Mouse (Mus musculus): ENCODE data around the gene Ddx41. TPM values are rescaled to one million over a fixed set of nuclear protein-coding genes. Genes with fewer than 3 reads are reported as not detected.

Gene Ddx41
- polyA plus RNA-seq, 1 experiment from 2014 or later: 67.6 TPM

DNA sequence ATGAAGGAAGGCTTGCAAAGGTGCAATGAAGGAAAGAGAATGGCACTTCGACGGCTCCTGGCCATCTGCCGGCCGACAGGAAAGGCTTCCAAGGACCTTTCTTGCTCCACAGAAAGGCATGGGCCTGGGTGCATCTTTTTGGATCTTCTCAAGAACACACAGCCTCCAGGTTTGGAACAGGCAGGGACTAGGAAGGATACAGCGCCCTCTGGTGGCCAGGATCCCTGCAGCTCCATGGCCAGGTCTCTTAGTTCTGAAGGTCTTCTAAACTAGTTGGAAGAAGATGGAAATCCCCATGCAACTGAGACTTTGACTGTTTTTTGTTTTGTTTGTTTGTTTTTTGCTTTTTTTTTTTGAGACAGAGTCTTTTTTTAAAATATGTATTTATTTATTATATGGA lies 19.5 kb downstream of the Ddx41 start:
- Histone ChIP-seq H3K4me3 (ENCODE audit: low read depth, low read length) (no peak overlapping the region), H3K27ac (ENCODE audit: low read length) (no peak overlapping the region), H3K36me3 (ENCODE audit: control insufficient read depth, insufficient read depth, low read length) (no peaks in the 10 kb centered on the region), H3K9ac (replicated peaks; ENCODE audit: low read depth, low read length) (no peak overlapping the region), H3K4me2 (replicated peaks; ENCODE audit: low read depth, low read length) (no peak overlapping the region), H3K27me3 (ENCODE audit: control insufficient read depth, insufficient read depth, low read length) (no peaks in the 10 kb centered on the region), H3K4me1 (ENCODE audit: control insufficient read depth, insufficient read depth, low read length) (peaks cover 6% of the 10 kb centered on the region), H3K9me3 (ENCODE audit: control insufficient read depth, low read depth, low read length) (no peaks in the 10 kb centered on the region)
- ATAC-seq (ENCODE audit: insufficient number of reproducible peaks, insufficient read depth, low FRiP score, low read depth): no peak
- WGBS: 4% methylated on average over 5 of the region's 5 CpGs

DNA sequence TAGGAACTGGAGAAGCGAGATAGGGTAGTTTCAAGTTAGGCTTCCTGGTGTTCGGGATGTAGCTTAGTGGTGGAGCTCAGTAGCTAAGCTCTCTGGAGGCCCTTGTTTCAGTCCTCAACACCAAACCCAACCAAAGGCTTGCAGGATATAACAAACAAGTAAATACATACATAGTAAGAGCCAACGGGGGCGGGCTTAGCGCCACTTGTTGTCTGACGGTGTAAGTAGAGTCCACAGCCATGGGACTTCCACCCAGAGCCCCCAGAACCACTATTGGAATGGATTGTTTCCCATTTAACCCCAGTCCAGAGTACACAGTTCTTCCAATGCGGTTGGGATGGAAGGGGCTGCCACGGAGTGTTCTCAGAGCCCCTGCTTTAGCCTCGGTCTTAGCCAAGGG lies 22.6 kb downstream of the Ddx41 start:
- Histone ChIP-seq H3K27me3 (ENCODE audit: control insufficient read depth, insufficient read depth, low read length) (no peaks in the 10 kb centered on the region), H3K9ac (replicated peaks; ENCODE audit: low read depth, low read length) (peak overlapping the region; percentile 84; the same call in 1 of the 2 replicates), H3K4me2 (replicated peaks; ENCODE audit: low read depth, low read length) (peak overlapping the region; percentile 86), H3K27ac (ENCODE audit: low read length) (no peak overlapping the region), H3K9me3 (ENCODE audit: control insufficient read depth, low read depth, low read length) (no peaks in the 10 kb centered on the region), H3K4me3 (ENCODE audit: low read depth, low read length) (peak overlapping the region; percentile 91), H3K36me3 (ENCODE audit: control insufficient read depth, insufficient read depth, low read length) (peaks cover 13% of the 10 kb centered on the region), H3K4me1 (ENCODE audit: control insufficient read depth, insufficient read depth, low read length) (peaks cover 29% of the 10 kb centered on the region)
- no peak for ATAC-seq (ENCODE audit: insufficient number of reproducible peaks, insufficient read depth, low FRiP score, low read depth)
- 35% methylated on average over 9 of the region's 9 CpGs for WGBS

DNA sequence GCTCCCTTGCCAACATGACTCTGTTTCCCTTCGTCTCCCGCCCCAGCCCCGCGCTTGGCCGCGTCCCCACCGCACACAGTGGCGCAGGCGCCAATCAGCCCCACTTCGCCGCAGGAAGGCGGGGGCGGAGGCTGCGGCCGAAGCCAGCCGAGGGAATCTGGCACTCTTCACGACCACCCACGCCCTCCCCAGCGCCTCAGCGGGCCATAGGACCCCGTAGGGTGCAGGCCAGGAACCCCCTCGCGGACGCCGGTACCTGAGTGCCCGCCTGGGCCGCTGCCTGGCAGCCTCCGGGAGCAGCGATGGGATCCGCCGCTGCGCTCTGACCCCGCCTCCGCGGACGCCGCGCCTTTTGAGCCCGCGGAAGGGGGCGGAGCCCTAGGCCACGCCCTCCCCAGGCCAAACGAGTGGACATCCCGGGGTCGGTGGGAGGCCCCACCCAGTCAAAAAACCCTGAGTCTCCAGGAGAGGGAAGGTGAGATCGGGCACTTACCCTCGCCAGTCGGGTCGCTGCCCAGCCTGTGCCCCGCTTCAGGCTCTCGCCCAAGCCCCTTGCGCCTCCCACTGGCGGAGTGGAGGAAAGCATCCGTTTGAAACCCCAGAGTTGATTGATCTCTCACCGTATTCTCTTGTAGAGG lies 23.2 kb downstream of the Ddx41 start, which contains the start of gene Pdlim7:
TSS of gene Pdlim7 (minus strand) at position 566 of the 638 bp plus-strand sequence.
- under 1% methylated on average over 55 of the region's 55 CpGs for WGBS
- peak; percentile 59 for ATAC-seq (ENCODE audit: insufficient number of reproducible peaks, insufficient read depth, low FRiP score, low read depth)
- H3K9ac ChIP-seq (replicated peaks; ENCODE audit: low read depth, low read length): peak within 1 kb of the TSS; percentile 84
- H3K4me2 ChIP-seq (replicated peaks; ENCODE audit: low read depth, low read length): peak within 1 kb of the TSS; percentile 86
- no peaks in the 10 kb centered on the region for H3K27me3 ChIP-seq (ENCODE audit: control insufficient read depth, insufficient read depth, low read length)
- H3K4me1 ChIP-seq (ENCODE audit: control insufficient read depth, insufficient read depth, low read length): peaks cover 29% of the 10 kb centered on the region
- H3K27ac ChIP-seq (ENCODE audit: low read length): peak within 1 kb of the TSS; percentile 92
- H3K36me3 ChIP-seq (ENCODE audit: control insufficient read depth, insufficient read depth, low read length): peaks cover 19% of the 10 kb centered on the region
- peak within 1 kb of the TSS; percentile 91 for H3K4me3 ChIP-seq (ENCODE audit: low read depth, low read length)
- H3K9me3 ChIP-seq (ENCODE audit: control insufficient read depth, low read depth, low read length): no peaks in the 10 kb centered on the region

DNA sequence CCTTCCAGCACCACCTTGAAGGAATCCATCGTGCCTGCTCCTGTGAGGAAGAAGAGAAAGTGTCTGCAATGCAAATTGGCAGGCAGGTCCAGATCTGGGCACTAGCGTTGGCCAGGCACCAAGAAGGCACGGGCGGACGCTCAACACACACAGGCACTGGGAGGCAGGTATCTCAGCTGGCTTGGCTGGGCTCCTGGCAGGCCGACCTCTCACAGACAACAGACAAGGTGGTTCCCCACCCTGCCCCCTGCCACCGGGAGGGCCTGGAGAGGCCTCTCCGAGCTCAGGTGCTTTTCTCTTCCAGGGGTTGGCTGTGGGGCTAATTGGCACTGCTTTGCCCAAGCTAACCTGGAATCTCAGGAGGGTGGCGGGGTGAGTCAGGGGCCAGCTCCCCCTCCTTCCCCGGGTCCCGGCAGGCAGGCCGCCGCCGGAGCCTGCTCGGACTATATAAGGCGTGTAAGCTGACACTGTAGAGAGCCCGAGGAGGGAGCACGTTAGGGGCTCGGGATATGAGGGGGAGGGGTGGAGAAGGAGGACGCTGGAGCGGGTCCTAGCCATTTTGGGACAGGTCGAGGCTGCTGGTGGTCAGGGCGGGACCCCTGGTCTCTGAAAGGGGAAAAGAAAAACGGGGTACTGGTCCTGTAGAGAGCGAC lies 24.0 kb downstream of the Ddx41 start:
- peaks cover 29% of the 10 kb centered on the region for H3K4me1 ChIP-seq (ENCODE audit: control insufficient read depth, insufficient read depth, low read length)
- peak overlapping the region; percentile 91 for H3K4me3 ChIP-seq (ENCODE audit: low read depth, low read length)
- no peaks in the 10 kb centered on the region for H3K27me3 ChIP-seq (ENCODE audit: control insufficient read depth, insufficient read depth, low read length)
- peak overlapping the region; percentile 84 for H3K9ac ChIP-seq (replicated peaks; ENCODE audit: low read depth, low read length)
- peak; percentile 39; the same call in 1 of the 2 replicates for ATAC-seq (ENCODE audit: insufficient number of reproducible peaks, insufficient read depth, low FRiP score, low read depth)
- H3K9me3 ChIP-seq (ENCODE audit: control insufficient read depth, low read depth, low read length): no peaks in the 10 kb centered on the region
- H3K36me3 ChIP-seq (ENCODE audit: control insufficient read depth, insufficient read depth, low read length): peaks cover 25% of the 10 kb centered on the region
- peak overlapping the region; percentile 86 for H3K4me2 ChIP-seq (replicated peaks; ENCODE audit: low read depth, low read length)
- 1% methylated on average over 25 of the region's 25 CpGs for WGBS
- peak overlapping the region; percentile 92 for H3K27ac ChIP-seq (ENCODE audit: low read length)

DNA sequence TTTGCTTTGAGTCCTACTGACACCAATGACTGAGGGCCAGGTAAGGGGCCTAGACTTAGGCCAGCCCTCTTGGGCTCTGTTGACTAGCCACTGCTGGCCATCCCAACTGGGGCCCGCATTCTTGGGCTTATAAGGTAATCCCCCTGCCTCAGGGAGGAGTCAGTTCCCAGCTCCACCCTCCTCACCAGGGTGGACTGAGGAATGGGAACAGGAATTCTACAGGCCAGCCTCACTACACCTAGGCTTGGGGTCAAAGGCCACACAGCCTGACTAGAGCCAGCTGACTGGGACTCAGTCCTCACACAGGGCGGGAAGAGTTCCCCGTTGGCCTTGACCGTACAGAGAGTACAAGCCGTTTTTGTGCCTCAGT lies 25.0 kb downstream of the Ddx41 start:
- 21% methylated on average over 5 of the region's 5 CpGs for WGBS
- peak overlapping the region; percentile 86 for H3K4me2 ChIP-seq (replicated peaks; ENCODE audit: low read depth, low read length)
- peak overlapping the region; percentile 91 for H3K4me3 ChIP-seq (ENCODE audit: low read depth, low read length)
- H3K9me3 ChIP-seq (ENCODE audit: control insufficient read depth, low read depth, low read length): no peaks in the 10 kb centered on the region
- peak overlapping the region; percentile 92 for H3K27ac ChIP-seq (ENCODE audit: low read length)
- ATAC-seq (ENCODE audit: insufficient number of reproducible peaks, insufficient read depth, low FRiP score, low read depth): no peak; the same call in 1 of the 2 replicates
- peaks cover 33% of the 10 kb centered on the region for H3K36me3 ChIP-seq (ENCODE audit: control insufficient read depth, insufficient read depth, low read length)
- H3K9ac ChIP-seq (replicated peaks; ENCODE audit: low read depth, low read length): no peak overlapping the region
- H3K27me3 ChIP-seq (ENCODE audit: control insufficient read depth, insufficient read depth, low read length): no peaks in the 10 kb centered on the region
- peaks cover 29% of the 10 kb centered on the region for H3K4me1 ChIP-seq (ENCODE audit: control insufficient read depth, insufficient read depth, low read length)

DNA sequence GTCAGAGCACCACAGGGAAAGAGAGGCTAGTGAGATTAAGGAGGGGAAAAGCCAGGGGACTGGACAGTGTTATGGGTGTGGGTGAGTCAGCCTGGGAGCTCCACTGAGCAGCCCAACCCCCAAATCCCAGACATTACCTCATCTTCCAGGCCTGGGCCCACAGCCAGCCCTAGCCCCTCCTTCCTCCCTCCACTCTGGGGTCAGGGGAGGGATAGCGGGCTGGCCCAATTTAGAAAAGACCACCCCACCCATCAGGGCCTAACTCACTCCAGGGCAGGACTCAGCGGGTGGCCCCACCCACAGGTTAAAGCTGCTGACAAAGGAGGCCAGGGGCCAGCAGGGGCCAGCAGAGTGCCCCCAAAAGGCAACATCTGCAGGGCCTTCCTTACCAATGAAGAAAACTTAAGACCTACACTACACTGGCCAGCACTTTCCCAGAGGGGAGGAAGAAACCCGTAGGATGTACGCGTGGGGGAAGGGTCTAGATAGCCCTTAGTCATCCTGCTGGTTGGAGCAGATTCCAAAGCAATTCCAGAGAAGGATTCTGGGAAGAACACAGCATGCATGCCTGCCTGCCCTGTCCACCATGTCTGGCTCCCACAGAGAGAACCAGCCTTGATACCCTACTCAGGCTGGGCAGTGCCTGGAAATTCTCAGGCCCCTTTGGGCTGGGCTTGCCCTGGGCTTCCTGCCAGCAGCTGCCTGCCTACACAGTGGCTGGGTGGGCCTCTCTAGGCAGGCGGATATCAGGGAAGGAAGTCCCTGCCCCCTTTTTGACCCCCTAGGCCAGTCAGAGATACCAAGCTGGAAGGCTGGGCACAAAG lies 25.6 kb downstream of the Ddx41 start:
- Histone ChIP-seq H3K27ac (ENCODE audit: low read length) (peak overlapping the region; percentile 92), H3K4me3 (ENCODE audit: low read depth, low read length) (peak overlapping the region; percentile 91), H3K27me3 (ENCODE audit: control insufficient read depth, insufficient read depth, low read length) (no peaks in the 10 kb centered on the region), H3K36me3 (ENCODE audit: control insufficient read depth, insufficient read depth, low read length) (peaks cover 39% of the 10 kb centered on the region), H3K4me2 (replicated peaks; ENCODE audit: low read depth, low read length) (peak overlapping the region; percentile 86), H3K9me3 (ENCODE audit: control insufficient read depth, low read depth, low read length) (no peaks in the 10 kb centered on the region), H3K4me1 (ENCODE audit: control insufficient read depth, insufficient read depth, low read length) (peaks cover 29% of the 10 kb centered on the region), H3K9ac (replicated peaks; ENCODE audit: low read depth, low read length) (no peak overlapping the region; the same call in 1 of the 2 replicates)
- ATAC-seq (ENCODE audit: insufficient number of reproducible peaks, insufficient read depth, low FRiP score, low read depth): peak; percentile 84
- 1% methylated on average over 6 of the region's 6 CpGs for WGBS

DNA sequence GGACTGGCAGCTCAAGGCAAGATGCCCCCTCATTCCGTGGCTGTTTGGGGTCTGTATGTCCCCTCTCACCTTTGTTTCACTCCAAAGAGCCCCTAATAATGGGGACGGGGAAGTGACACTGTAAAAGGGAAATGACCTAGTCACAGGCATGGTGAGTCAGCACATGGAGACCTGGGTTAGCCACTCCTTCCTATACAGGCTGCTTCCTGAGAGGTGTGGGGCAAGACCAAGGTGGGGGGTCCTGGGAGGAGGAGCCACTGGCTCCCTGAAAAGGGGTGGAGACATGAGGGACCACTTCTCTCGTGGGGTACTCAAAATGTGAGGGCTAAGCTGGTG lies 26.2 kb downstream of the Ddx41 start:
- Histone ChIP-seq H3K4me3 (ENCODE audit: low read depth, low read length) (no peak overlapping the region), H3K9ac (replicated peaks; ENCODE audit: low read depth, low read length) (no peak overlapping the region), H3K36me3 (ENCODE audit: control insufficient read depth, insufficient read depth, low read length) (peaks cover 45% of the 10 kb centered on the region), H3K27ac (ENCODE audit: low read length) (peak overlapping the region; percentile 29; the same call in 1 of the 2 replicates), H3K4me1 (ENCODE audit: control insufficient read depth, insufficient read depth, low read length) (peaks cover 29% of the 10 kb centered on the region), H3K4me2 (replicated peaks; ENCODE audit: low read depth, low read length) (peak overlapping the region; percentile 86), H3K9me3 (ENCODE audit: control insufficient read depth, low read depth, low read length) (no peaks in the 10 kb centered on the region), H3K27me3 (ENCODE audit: control insufficient read depth, insufficient read depth, low read length) (no peaks in the 10 kb centered on the region)
- no peak for ATAC-seq (ENCODE audit: insufficient number of reproducible peaks, insufficient read depth, low FRiP score, low read depth)
- 20% methylated on average over 3 of the region's 3 CpGs for WGBS

DNA sequence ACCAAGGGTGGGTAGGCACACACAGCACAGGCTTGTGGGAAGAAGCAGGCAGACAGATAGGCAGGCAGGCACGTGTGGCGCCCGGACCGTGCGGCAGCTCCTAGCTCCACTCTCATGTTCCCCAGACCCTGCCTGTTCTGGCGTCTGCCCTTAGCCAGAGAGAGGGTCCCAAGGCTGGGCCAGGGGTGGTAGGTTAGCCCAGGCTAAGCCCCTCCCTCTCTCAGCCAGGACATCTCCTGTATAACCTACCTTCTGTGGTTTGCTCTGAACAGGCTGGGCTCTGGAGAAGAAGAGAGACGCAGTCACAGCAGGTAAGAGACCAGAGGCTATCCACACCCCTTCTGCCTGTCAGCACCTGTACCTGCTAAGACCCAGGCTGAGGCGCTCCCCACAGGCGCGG lies 27.9 kb downstream of the Ddx41 start:
- H3K4me2 ChIP-seq (replicated peaks; ENCODE audit: low read depth, low read length): no peak overlapping the region
- no peak overlapping the region for H3K9ac ChIP-seq (replicated peaks; ENCODE audit: low read depth, low read length)
- WGBS: 88% methylated on average over 10 of the region's 10 CpGs
- H3K27me3 ChIP-seq (ENCODE audit: control insufficient read depth, insufficient read depth, low read length): no peaks in the 10 kb centered on the region
- H3K4me3 ChIP-seq (ENCODE audit: low read depth, low read length): no peak overlapping the region
- peaks cover 61% of the 10 kb centered on the region for H3K36me3 ChIP-seq (ENCODE audit: control insufficient read depth, insufficient read depth, low read length)
- no peaks in the 10 kb centered on the region for H3K9me3 ChIP-seq (ENCODE audit: control insufficient read depth, low read depth, low read length)
- no peak overlapping the region for H3K27ac ChIP-seq (ENCODE audit: low read length)
- ATAC-seq (ENCODE audit: insufficient number of reproducible peaks, insufficient read depth, low FRiP score, low read depth): no peak
- peaks cover 27% of the 10 kb centered on the region for H3K4me1 ChIP-seq (ENCODE audit: control insufficient read depth, insufficient read depth, low read length)

Measured in stomach, embryonic 14.5 days (tissue).